ENCODE assay signal across 8 mouse cellular contexts in the genomic region with DNA sequence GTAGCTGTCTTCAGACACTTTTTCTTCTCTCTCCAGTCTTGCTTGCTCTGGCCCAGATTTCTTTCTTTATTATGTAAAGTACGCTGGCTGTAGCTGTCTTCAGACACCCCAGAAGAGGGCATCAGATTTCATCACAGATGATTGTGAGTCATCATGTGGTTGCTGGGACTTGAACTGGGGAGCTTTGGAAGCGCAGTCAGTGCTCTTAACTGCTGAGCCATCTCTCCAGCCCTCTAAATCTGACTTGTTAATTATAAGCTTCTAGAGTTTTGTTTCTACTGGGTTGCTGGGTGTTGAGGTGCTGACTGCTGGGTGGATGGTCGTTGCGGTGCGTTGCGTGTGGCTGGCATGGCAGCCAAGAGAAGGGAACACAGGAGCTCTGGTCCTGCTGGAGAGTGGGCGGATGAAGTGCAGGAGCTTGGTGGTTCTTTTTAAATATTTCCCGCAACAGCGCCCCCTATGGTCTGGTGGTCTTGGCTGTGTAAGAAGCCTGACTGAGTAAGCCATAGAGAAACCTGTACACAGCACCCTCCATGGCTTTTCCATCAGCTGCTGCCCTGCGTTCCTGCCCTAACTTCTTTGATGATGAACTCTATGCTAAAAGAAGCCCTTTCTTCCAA. TPM values are rescaled to one million over a fixed set of nuclear protein-coding genes. Genes with fewer than 3 reads are reported as not detected.
DNase-seq lines count a peak whose midpoint lies in the region; ATAC-seq and TF ChIP-seq lines count a peak whose summit lies in the region.

No protein-coding gene starts in this region.

- H3K27me3 ChIP-seq in heart, embryonic 12.5 days (replicated peaks) = no peaks in the 10 kb centered on the region
- H3K27me3 ChIP-seq in thymus, adult 2 months (ENCODE audit: control insufficient read depth, insufficient read depth, low read length) = no peaks in the 10 kb centered on the region
- no peaks in the 10 kb centered on the region for H3K27me3 ChIP-seq in spleen, adult 2 months (ENCODE audit: control insufficient read depth, insufficient read depth, low read length)

- H3K9ac ChIP-seq in heart, embryonic 12.5 days = no peak overlapping the region

- ATAC-seq in heart, embryonic 12.5 days (ENCODE audit: insufficient number of reproducible peaks, low FRiP score) = no peak

- H3K9me3 ChIP-seq in heart, embryonic 12.5 days (replicated peaks) = no peaks in the 10 kb centered on the region

- H3K27ac ChIP-seq in heart, embryonic 12.5 days (ENCODE audit: poor library complexity, severe bottlenecking) = no peak overlapping the region
- H3K27ac ChIP-seq in thymus, adult 2 months (ENCODE audit: control insufficient read depth, insufficient read depth, low read length) = no peak overlapping the region
- no peak overlapping the region for H3K27ac ChIP-seq in spleen, adult 2 months (ENCODE audit: insufficient read depth, low read length)

- WGBS in heart, embryonic 12.5 days = 73% methylated on average over 10 of the region's 10 CpGs
- WGBS in thymus, adult 2 months = 92% methylated on average over 10 of the region's 10 CpGs
- 85% methylated on average over 10 of the region's 10 CpGs for WGBS in spleen, adult 2 months

- peak; percentile 65; the same call in 1 of the 2 replicates for TF ChIP-seq CTCF in thymus, adult 2 months (IDR thresholded peaks at IDR 0.05; ENCODE audit: borderline replicate concordance, control insufficient read depth, extremely low read depth, insufficient read depth, low read length, poor library complexity)
- no peak for TF ChIP-seq CTCF in spleen, adult 2 months (IDR thresholded peaks at IDR 0.05; ENCODE audit: extremely low read depth, insufficient read depth, insufficient read length, insufficient replicate concordance)

- H3K4me1 ChIP-seq in heart, embryonic 12.5 days (replicated peaks) = no peaks in the 10 kb centered on the region
- no peaks in the 10 kb centered on the region for H3K4me1 ChIP-seq in thymus, adult 2 months (replicated peaks; ENCODE audit: control insufficient read depth, insufficient read depth, low read length)
- H3K4me1 ChIP-seq in spleen, adult 2 months (ENCODE audit: control insufficient read depth, insufficient read depth, insufficient read length) = no peaks in the 10 kb centered on the region

- no peak overlapping the region for H3K4me3 ChIP-seq in heart, embryonic 12.5 days
- H3K4me3 ChIP-seq in thymus, adult 2 months (ENCODE audit: control insufficient read depth, insufficient read depth, low read length) = no peak overlapping the region
- H3K4me3 ChIP-seq in spleen, adult 2 months (ENCODE audit: extremely low read depth, insufficient read depth, insufficient read length) = no peak overlapping the region

- H3K36me3 ChIP-seq in heart, embryonic 12.5 days = peaks cover 89% of the 10 kb centered on the region
- H3K36me3 ChIP-seq in thymus, adult 2 months (ENCODE audit: control insufficient read depth, insufficient read depth, low read length) = peaks cover 33% of the 10 kb centered on the region
- peaks cover 30% of the 10 kb centered on the region for H3K36me3 ChIP-seq in spleen, adult 2 months (ENCODE audit: control insufficient read depth, insufficient read depth, low read length)

- DNase-seq in heart, adult 11 months = peak; percentile 77
- peak; percentile 30 for DNase-seq in thymus, adult 2 months
- DNase-seq in thymus, adult 18-20 months = no peak
- DNase-seq in kidney, postnatal 14 days = peak; percentile 14
- DNase-seq in spleen, adult 2 months (ENCODE audit: low read depth in 1 of 2, low spot score in 2 of 2) = peak; percentile 9 to 23
- DNase-seq in frontal cortex, adult 2 months (ENCODE audit: extremely low spot score in 1 of 2, low spot score in 1 of 2) = no peak
- DNase-seq in urinary bladder, postnatal 4 days (ENCODE audit: low spot score in 2 of 2) = no peak

- TF ChIP-seq POLR2A in thymus, adult 2 months (IDR thresholded peaks at IDR 0.05; ENCODE audit: control insufficient read depth, extremely low read depth, insufficient read depth, low read length, poor library complexity) = no peak
- no peak for TF ChIP-seq POLR2A in spleen, adult 2 months (IDR thresholded peaks at IDR 0.05; ENCODE audit: low read depth, low read length)

- H3K4me2 ChIP-seq in heart, embryonic 12.5 days = no peak overlapping the region

RNA-seq across cellular contexts. Expression of a gene that starts 14.8 kb away (rescaled TPM):
- 68.1 and 69.7 TPM in 2 replicates for polyA plus RNA-seq in heart, embryonic 12.5 days (2016; fragmentation: Nextera tagmentation; extraction: Ambion mirVana)
- polyA plus RNA-seq in thymus, adult 2 months (2012; rRNA removed) = 7.5 and 10.1 TPM in 2 replicates
- polyA plus RNA-seq in spleen, adult 2 months (2012; rRNA removed) = 2.4 and 2.9 TPM in 2 replicates
- 37.9 and 39.6 TPM in 2 replicates for polyA plus RNA-seq in frontal cortex, adult 2 months (2012; rRNA removed)

RNA-seq across cellular contexts. Expression of a gene that starts 52.7 kb away (rescaled TPM):
- 0.77 and 1.0 TPM in 2 replicates for polyA plus RNA-seq in heart, embryonic 12.5 days (2016; fragmentation: Nextera tagmentation; extraction: Ambion mirVana)
- 15.8 and 16.6 TPM in 2 replicates for polyA plus RNA-seq in thymus, adult 2 months (2012; rRNA removed)
- polyA plus RNA-seq in spleen, adult 2 months (2012; rRNA removed) = 3.4 and 5.0 TPM in 2 replicates
- polyA plus RNA-seq in frontal cortex, adult 2 months (2012; rRNA removed) = 4.8 and 5.7 TPM in 2 replicates

RNA-seq across cellular contexts. Expression of a gene that starts 52.8 kb away (rescaled TPM):
- polyA plus RNA-seq in heart, embryonic 12.5 days (2016; fragmentation: Nextera tagmentation; extraction: Ambion mirVana) = 7.8 and 8.4 TPM in 2 replicates
- 22.7 and 25.5 TPM in 2 replicates for polyA plus RNA-seq in thymus, adult 2 months (2012; rRNA removed)
- polyA plus RNA-seq in spleen, adult 2 months (2012; rRNA removed) = 11.3 and 14.7 TPM in 2 replicates
- polyA plus RNA-seq in frontal cortex, adult 2 months (2012; rRNA removed) = 6.9 and 9.8 TPM in 2 replicates

RNA-seq across cellular contexts. Expression of a gene that starts 59.9 kb away (rescaled TPM):
- 14.6 and 15.2 TPM in 2 replicates for polyA plus RNA-seq in heart, embryonic 12.5 days (2016; fragmentation: Nextera tagmentation; extraction: Ambion mirVana)
- polyA plus RNA-seq in thymus, adult 2 months (2012; rRNA removed) = 15.6 and 21.1 TPM in 2 replicates
- 10.0 and 13.5 TPM in 2 replicates for polyA plus RNA-seq in spleen, adult 2 months (2012; rRNA removed)
- 9.4 and 10.9 TPM in 2 replicates for polyA plus RNA-seq in frontal cortex, adult 2 months (2012; rRNA removed)

RNA-seq across cellular contexts. Expression of a gene that starts 60.0 kb away (rescaled TPM):
- polyA plus RNA-seq in heart, embryonic 12.5 days (2016; fragmentation: Nextera tagmentation; extraction: Ambion mirVana) = 123 and 127 TPM in 2 replicates
- polyA plus RNA-seq in thymus, adult 2 months (2012; rRNA removed) = 17.8 and 18.4 TPM in 2 replicates
- 4.5 and 5.4 TPM in 2 replicates for polyA plus RNA-seq in spleen, adult 2 months (2012; rRNA removed)
- 102 and 106 TPM in 2 replicates for polyA plus RNA-seq in frontal cortex, adult 2 months (2012; rRNA removed)

Comparison
In these comparisons a context has a peak if more than half of its experiments do, and no peak if none do; other contexts are left out.
1. DNase-seq: peak in heart, adult 11 months (single experiment), thymus, adult 2 months (single experiment), kidney, postnatal 14 days (single experiment) and spleen, adult 2 months (2 of 2); none in thymus, adult 18-20 months (0 of 2), frontal cortex, adult 2 months (0 of 2) and urinary bladder, postnatal 4 days (0 of 2).